Comparison of ENCODE assay signal across 20 mouse cellular contexts in the genomic region with DNA sequence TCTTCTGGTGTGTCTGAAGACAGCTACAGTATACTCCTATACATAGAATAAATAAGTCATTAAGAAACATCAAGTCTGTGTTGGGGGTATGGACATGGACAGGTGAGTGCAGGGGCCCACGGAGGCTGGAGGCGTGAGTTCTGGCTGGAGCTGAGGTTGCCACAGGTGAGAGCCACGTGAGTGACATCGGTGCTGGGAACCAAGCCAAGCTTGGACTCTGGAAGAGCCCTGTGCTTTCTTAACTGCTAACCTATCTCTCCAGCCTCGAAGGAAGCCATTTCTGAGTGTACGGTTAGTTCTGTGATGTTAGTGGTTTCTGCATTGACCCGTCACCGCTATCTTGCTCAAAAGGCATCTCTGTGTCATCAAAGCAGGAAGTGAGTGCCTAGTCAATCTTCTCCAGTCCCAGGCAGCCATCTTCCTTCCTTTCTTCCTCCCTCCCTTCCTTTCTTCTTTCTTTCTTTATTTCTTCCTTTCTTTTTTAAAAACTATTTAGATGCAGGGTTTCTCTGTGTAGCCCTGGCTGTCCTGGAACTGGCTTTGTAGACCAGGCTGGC. TPM values are rescaled to one million over a fixed set of nuclear protein-coding genes. Genes with fewer than 3 reads are reported as not detected.
DNase-seq lines count a peak whose midpoint lies in the region; ATAC-seq and TF ChIP-seq lines count a peak whose summit lies in the region.
"Had no signal": no experiment of that assay in that cellular context is flagged by ENCODE, and none has a peak within 500 bp of the region (broad histone marks: within the 10 kb centered on the region; RNA-seq: fewer than 3 reads in every experiment).

No protein-coding gene starts in this region.

- H3K79me2 ChIP-seq in liver, adult 2 months (ENCODE audit: control insufficient read depth, insufficient read depth, low read length), result peaks cover 5% of the 10 kb centered on the region; the same call in 1 of the 2 replicates

- H3K4me3 ChIP-seq in liver, adult 2 months (ENCODE audit: insufficient read depth, low read depth, low read length), result no peak overlapping the region
- H3K4me3 ChIP-seq in liver, embryonic 16.5 days (ENCODE audit: low read depth, low read length), result no peak overlapping the region
- H3K4me3 ChIP-seq: embryonic facial prominence, embryonic 12.5 days; heart, adult 2 months; hindbrain, embryonic 15.5 days; limb, embryonic 13.5 days; midbrain, embryonic 15.5 days had no signal

- TF ChIP-seq POLR2A in liver, adult 2 months (IDR thresholded peaks at IDR 0.05; ENCODE audit: extremely low read depth, insufficient read depth, low read length), result no peak

- no peaks in the 10 kb centered on the region for H3K27me3 ChIP-seq in liver, adult 2 months (ENCODE audit: control insufficient read depth, insufficient read depth, low read length)
- H3K27me3 ChIP-seq in liver, embryonic 16.5 days (ENCODE audit: control insufficient read depth, insufficient read depth, low read depth, low read length), result no peaks in the 10 kb centered on the region
- H3K27me3 ChIP-seq: embryonic facial prominence, embryonic 12.5 days; hindbrain, embryonic 15.5 days; limb, embryonic 13.5 days; midbrain, embryonic 15.5 days had no signal

- H3K9ac ChIP-seq in liver, adult 2 months (ENCODE audit: low read depth, low read length), result no peak overlapping the region
- no peak overlapping the region for H3K9ac ChIP-seq in liver, embryonic 16.5 days (ENCODE audit: low read depth, low read length)
- H3K9ac ChIP-seq: embryonic facial prominence, embryonic 12.5 days; hindbrain, embryonic 15.5 days; limb, embryonic 13.5 days; midbrain, embryonic 15.5 days had no signal

- H3K4me2 ChIP-seq in liver, embryonic 16.5 days (ENCODE audit: low read depth, low read length), result no peak overlapping the region
- H3K4me2 ChIP-seq: embryonic facial prominence, embryonic 12.5 days; hindbrain, embryonic 15.5 days; limb, embryonic 13.5 days; midbrain, embryonic 15.5 days had no signal

- no peak for TF ChIP-seq CTCF in liver, adult 2 months (IDR thresholded peaks at IDR 0.05; ENCODE audit: low read depth, low read length)

- DNase-seq in liver, adult 2 months (ENCODE audit: extremely low read depth, low read depth, low spot score), result peak; percentile 70
- no peak for DNase-seq in liver
- peak; percentile 23 for DNase-seq in CD4-positive helper T cell, adult 2 months (ENCODE audit: low read depth, low spot score)
- peak; percentile 54 for DNase-seq in MEL-GATA-1-ER (ENCODE audit: extremely low read depth, low read depth)
- no peak for DNase-seq in cerebellum, postnatal 10 days
- no peak for DNase-seq in gastrocnemius, postnatal 10 days
- DNase-seq: adrenal gland, adult 8-10 months; cerebellum, adult 11-12 months; heart, adult 2 months; heart, postnatal 14 days; kidney, postnatal 14 days; right cerebral cortex, postnatal 4 days; thymus, adult 2 months had no signal

- H3K36me3 ChIP-seq in liver, adult 2 months (ENCODE audit: control insufficient read depth, insufficient read depth, low read length), result no peaks in the 10 kb centered on the region
- H3K36me3 ChIP-seq in liver, embryonic 16.5 days (ENCODE audit: control insufficient read depth, insufficient read depth), result no peaks in the 10 kb centered on the region
- H3K36me3 ChIP-seq: embryonic facial prominence, embryonic 12.5 days; hindbrain, embryonic 15.5 days; limb, embryonic 13.5 days; midbrain, embryonic 15.5 days had no signal

- WGBS in liver, adult 2 months, result 28% methylated on average over 8 of the region's 8 CpGs
- WGBS in liver, embryonic 16.5 days (ENCODE audit: insufficient replicate concordance), result 39% methylated on average over 8 of the region's 8 CpGs

- H3K27ac ChIP-seq in liver, adult 2 months (replicated peaks; ENCODE audit: insufficient read depth, low read depth, low read length), result no peak overlapping the region
- 0 out of 2 replicates have a peak overlapping the region, but pooled peaks have one; percentile 47 for H3K27ac ChIP-seq in liver, embryonic 16.5 days (ENCODE audit: low read length)
- H3K27ac ChIP-seq: embryonic facial prominence, embryonic 12.5 days; heart, adult 2 months; hindbrain, embryonic 15.5 days; limb, embryonic 13.5 days; midbrain, embryonic 15.5 days had no signal

- H3K4me1 ChIP-seq in liver, adult 2 months (ENCODE audit: control insufficient read depth, insufficient read depth, low read length), result peaks cover 15% of the 10 kb centered on the region
- H3K4me1 ChIP-seq in liver, embryonic 16.5 days (ENCODE audit: control insufficient read depth, low read depth, low read length), result peaks cover 72% of the 10 kb centered on the region

- no peak for ATAC-seq in liver, embryonic 16.5 days (ENCODE audit: low read depth)
- ATAC-seq: forebrain, embryonic 16.5 days; intestine, postnatal 0 days; midbrain, embryonic 15.5 days had no signal

- H3K9me3 ChIP-seq in liver, embryonic 16.5 days (replicated peaks; ENCODE audit: control insufficient read depth, low read length), result no peaks in the 10 kb centered on the region
- H3K9me3 ChIP-seq: embryonic facial prominence, embryonic 12.5 days; hindbrain, embryonic 15.5 days; limb, embryonic 13.5 days; midbrain, embryonic 15.5 days had no signal

RNA-seq across cellular contexts. Expression of a gene that starts 17.7 kb away (rescaled TPM):
- total RNA-seq in liver, adult 2 months (2014; rRNA removed), result 2.8 and 4.5 TPM in 2 replicates
- polyA plus RNA-seq in liver, adult 2 months (2012; rRNA removed), result 11.3 and 13.6 TPM in 2 replicates
- polyA plus RNA-seq in liver, embryonic 16.5 days (2015; fragmentation: Nextera tagmentation; extraction: Ambion mirVana), result 4.8 and 5.4 TPM in 2 replicates
- 10 to 100 TPM; 13.5 to 18.9 TPM for total RNA-seq in gastrocnemius, postnatal 10 days (2021)

Comparison
In these comparisons a context has a peak if more than half of its experiments do, and no peak if none do; other contexts are left out.
1. DNase-seq: peak in liver, adult 2 months (single experiment), CD4-positive helper T cell, adult 2 months (single experiment) and MEL-GATA-1-ER (single experiment); none in liver (single experiment), cerebellum, postnatal 10 days (0 of 2) and gastrocnemius, postnatal 10 days (single experiment).